Mouse (Mus musculus): ENCODE data around the gene Ehd2. TPM values are rescaled to one million over a fixed set of nuclear protein-coding genes. Genes with fewer than 3 reads are reported as not detected.

The Ehd2 gene
- polyA plus RNA-seq, 1 experiment from 2014 or later = 6.9 TPM

GRCm38 (mm10) chr7:16002171-16002570 lies 34.8 kb upstream of the Ehd2 start:
- H3K4me2 ChIP-seq = no peak overlapping the region
- WGBS = 80% methylated on average over 5 of the region's 5 CpGs
- H3K27ac ChIP-seq (replicated peaks) = no peak overlapping the region
- H3K9me3 ChIP-seq = no peaks in the 10 kb centered on the region
- H3K36me3 ChIP-seq = no peaks in the 10 kb centered on the region
- H3K27me3 ChIP-seq = no peaks in the 10 kb centered on the region
- no peak overlapping the region for H3K9ac ChIP-seq
- no peak for ATAC-seq (ENCODE audit: low FRiP score, low read depth)
- no peaks in the 10 kb centered on the region; the same call in 1 of the 2 replicates for H3K4me1 ChIP-seq (replicated peaks)
- H3K4me3 ChIP-seq = no peak overlapping the region

DNA sequence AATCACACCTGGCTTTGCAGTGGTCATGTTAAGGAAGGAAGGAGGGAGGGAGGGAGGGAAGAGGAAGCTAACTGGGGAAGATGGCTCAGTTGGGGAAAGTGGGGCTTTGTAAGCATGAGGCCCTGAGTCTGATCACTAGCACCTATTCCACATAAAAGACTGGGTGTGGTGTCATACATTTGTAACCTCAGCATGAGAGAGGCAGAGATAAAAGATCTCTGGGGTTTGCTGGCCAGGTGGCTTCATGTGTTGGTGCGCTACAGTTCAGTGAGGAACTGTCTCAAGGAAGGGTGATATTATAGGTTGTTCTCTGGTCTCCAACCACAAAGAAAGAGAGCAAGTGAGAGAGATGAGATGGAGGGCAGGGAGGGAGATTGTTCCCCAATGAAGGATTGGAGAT lies 34.3 kb upstream of the Ehd2 start:
- no peaks in the 10 kb centered on the region; the same call in 1 of the 2 replicates for H3K4me1 ChIP-seq (replicated peaks)
- no peak overlapping the region for H3K27ac ChIP-seq (replicated peaks)
- no peak overlapping the region for H3K4me3 ChIP-seq
- WGBS = 100% methylated on average over 1 of the region's 1 CpGs
- peaks cover 3% of the 10 kb centered on the region; the same call in 1 of the 2 replicates for H3K36me3 ChIP-seq
- H3K9ac ChIP-seq = no peak overlapping the region
- H3K27me3 ChIP-seq = no peaks in the 10 kb centered on the region
- H3K9me3 ChIP-seq = no peaks in the 10 kb centered on the region
- ATAC-seq (ENCODE audit: low FRiP score, low read depth) = no peak
- H3K4me2 ChIP-seq = no peak overlapping the region

DNA sequence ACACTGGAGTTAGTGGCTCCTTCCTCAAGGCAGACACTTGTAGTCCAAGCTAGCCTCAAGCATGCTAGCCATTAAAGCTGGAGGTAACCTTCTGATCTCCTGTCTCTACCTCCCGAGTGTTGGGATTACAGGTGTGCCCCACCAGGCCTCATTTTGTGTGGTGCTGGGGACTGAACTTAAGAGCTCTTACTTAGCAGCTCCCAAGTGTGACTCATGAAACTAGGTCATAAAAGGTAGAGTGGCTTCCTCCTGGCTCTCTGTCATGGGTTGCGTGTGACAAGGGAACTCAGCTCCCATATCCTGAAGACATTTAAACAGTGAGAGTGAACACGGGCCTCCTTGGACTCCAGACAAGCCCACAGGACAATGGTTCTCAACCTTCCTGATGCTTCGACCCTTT lies 26.4 kb upstream of the Ehd2 start:
- no peak for ATAC-seq (ENCODE audit: low FRiP score, low read depth)
- 94% methylated on average over 4 of the region's 4 CpGs for WGBS
- Histone ChIP-seq H3K4me3 (no peak overlapping the region), H3K4me1 (replicated peaks) (no peaks in the 10 kb centered on the region), H3K36me3 (peaks cover 52% of the 10 kb centered on the region), H3K27me3 (no peaks in the 10 kb centered on the region), H3K4me2 (no peak overlapping the region), H3K9ac (no peak overlapping the region), H3K9me3 (no peaks in the 10 kb centered on the region), H3K27ac (replicated peaks) (no peak overlapping the region)

- Histone ChIP-seq H3K4me3 (no peak overlapping the region), H3K36me3 (peaks cover 58% of the 10 kb centered on the region), H3K4me2 (no peak overlapping the region), H3K9ac (no peak overlapping the region), H3K4me1 (replicated peaks) (no peaks in the 10 kb centered on the region), H3K27ac (replicated peaks) (no peak overlapping the region), H3K9me3 (no peaks in the 10 kb centered on the region), H3K27me3 (no peaks in the 10 kb centered on the region)
- WGBS = 92% methylated on average over 3 of the region's 3 CpGs
- no peak for ATAC-seq (ENCODE audit: low FRiP score, low read depth)
Observed at GRCm38 (mm10) chr7:15993152-15993551, 25.8 kb upstream of the Ehd2 start.

DNA sequence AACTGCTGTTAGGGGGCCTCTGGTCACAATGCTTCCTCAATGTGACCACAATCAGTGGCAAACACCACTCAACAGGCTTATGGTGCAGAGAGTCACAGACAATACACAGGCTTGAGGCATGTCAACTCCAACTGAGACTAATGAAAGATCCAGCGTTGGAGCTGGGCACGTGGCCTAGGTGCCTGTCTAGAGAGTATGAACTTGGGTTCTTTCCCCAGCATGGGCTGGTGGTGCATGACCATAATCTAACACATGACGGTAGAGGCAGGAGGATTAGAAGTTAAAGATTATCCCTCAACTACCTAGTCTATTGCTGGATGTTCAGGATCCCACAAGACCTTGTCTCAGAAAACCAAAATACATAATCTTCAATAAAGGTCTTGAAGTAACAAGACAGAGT lies 24.4 kb upstream of the Ehd2 start:
- Histone ChIP-seq H3K4me2 (no peak overlapping the region), H3K9me3 (no peaks in the 10 kb centered on the region), H3K36me3 (peaks cover 70% of the 10 kb centered on the region), H3K4me3 (no peak overlapping the region), H3K27me3 (no peaks in the 10 kb centered on the region), H3K9ac (no peak overlapping the region), H3K4me1 (replicated peaks) (no peaks in the 10 kb centered on the region), H3K27ac (replicated peaks) (no peak overlapping the region)
- WGBS = 90% methylated on average over 3 of the region's 3 CpGs
- ATAC-seq (ENCODE audit: low FRiP score, low read depth) = no peak

DNA sequence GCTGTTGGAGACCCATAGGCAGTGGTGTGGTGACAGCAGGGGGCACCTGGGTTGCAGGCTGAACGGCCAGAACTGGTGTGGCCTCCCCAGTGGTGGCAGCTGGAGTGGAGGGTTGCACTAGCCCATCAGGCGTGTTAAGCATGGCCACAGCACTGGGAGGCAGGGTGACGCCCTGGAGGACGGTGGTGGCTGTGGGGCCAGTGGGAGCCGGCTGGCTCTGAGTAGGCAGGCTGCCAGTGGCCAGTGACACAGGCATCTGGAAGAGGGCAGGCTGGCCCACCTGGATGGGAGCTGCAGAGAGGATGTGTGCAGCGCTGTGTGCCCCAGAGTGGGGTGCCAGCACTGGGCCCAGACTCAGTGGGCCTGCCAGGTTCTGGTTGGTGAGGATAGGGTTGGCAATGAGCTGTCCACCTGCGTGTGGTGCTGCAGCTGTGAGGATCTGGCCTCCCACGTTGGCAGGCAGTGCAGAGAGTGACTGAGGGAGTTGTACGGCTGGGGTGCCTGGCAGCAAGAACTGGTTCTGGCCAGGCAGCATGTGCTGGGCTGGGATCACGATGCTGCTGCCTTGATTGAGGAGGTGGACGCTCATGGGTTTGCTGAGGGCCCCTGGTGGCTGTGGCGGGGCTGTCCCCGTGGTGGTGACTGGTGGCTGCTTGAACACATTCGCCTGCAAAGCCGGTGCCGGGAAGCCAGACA lies 20.4 kb upstream of the Ehd2 start:
- ATAC-seq (ENCODE audit: low FRiP score, low read depth) = peak; percentile 16; the same call in 1 of the 2 replicates
- Histone ChIP-seq H3K9ac (no peak overlapping the region), H3K36me3 (peaks cover 42% of the 10 kb centered on the region), H3K4me3 (no peak overlapping the region), H3K4me1 (replicated peaks) (no peaks in the 10 kb centered on the region), H3K27ac (replicated peaks) (no peak overlapping the region), H3K27me3 (no peaks in the 10 kb centered on the region), H3K9me3 (no peaks in the 10 kb centered on the region), H3K4me2 (no peak overlapping the region)
- 98% methylated on average over 16 of the region's 16 CpGs for WGBS

DNA sequence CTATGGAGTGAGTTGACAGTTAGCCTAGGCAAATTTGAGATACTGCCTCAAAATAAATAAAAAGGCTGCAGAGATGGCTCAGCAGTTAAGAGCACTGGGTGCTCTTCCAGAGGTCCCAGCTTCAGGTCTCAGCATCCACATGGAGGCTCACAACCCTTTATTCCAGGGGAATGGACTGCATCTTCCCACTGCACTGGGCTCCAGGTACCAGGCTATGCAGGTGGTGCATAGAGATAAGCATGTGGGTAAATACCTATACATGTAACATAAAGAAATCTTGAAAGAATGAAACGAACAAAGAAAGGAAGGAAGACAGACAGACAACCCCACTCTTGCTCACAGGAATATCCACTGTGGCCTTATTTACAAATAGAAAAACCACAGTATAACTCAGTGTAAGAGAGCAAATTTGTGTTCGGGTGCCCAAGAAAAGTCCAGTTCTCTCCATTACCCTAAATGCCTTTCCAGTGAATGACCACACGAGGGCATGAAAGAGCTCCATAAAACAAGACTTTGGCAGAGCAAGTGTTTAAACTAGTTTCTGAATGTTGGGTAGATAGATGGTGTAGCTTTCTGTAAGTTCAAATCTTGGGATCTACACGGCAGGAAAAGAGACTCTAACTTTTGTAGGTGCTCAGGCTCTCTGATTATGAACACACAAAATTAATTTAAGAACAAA lies 15.5 kb upstream of the Ehd2 start:
- H3K27ac ChIP-seq (replicated peaks) = no peak overlapping the region
- H3K36me3 ChIP-seq = peaks cover 17% of the 10 kb centered on the region
- no peak overlapping the region for H3K4me3 ChIP-seq
- H3K4me1 ChIP-seq (replicated peaks) = no peaks in the 10 kb centered on the region
- H3K4me2 ChIP-seq = no peak overlapping the region
- no peak for ATAC-seq (ENCODE audit: low FRiP score, low read depth)
- H3K9ac ChIP-seq = no peak overlapping the region
- H3K9me3 ChIP-seq = no peaks in the 10 kb centered on the region
- H3K27me3 ChIP-seq = no peaks in the 10 kb centered on the region
- 42% methylated on average over 4 of the region's 4 CpGs for WGBS

DNA sequence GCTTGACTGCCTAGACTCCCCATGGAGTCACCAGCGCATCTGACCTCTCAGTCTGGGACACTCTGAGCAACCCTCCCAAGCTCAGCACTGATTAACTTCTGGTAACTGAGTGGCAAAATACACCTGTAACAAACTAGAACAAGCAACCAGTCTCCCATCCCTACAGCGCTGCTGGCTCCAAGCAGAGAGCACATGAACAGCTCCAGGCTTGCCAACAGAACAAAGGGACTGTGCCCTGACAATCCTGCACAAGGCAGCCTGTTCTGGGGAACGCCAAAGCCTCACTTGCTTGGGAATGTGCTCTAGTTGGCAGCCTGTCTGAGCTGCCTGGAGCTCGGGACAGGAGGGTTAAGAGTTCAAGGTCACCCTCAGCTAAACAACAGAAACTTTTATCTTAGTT lies 14.2 kb upstream of the Ehd2 start:
- H3K9me3 ChIP-seq = no peaks in the 10 kb centered on the region
- no peak overlapping the region for H3K4me2 ChIP-seq
- no peak overlapping the region for H3K27ac ChIP-seq (replicated peaks)
- H3K4me1 ChIP-seq (replicated peaks) = no peaks in the 10 kb centered on the region
- no peak overlapping the region for H3K9ac ChIP-seq
- ATAC-seq (ENCODE audit: low FRiP score, low read depth) = no peak
- H3K36me3 ChIP-seq = peaks cover 17% of the 10 kb centered on the region
- 85% methylated on average over 4 of the region's 4 CpGs for WGBS
- H3K4me3 ChIP-seq = no peak overlapping the region
- H3K27me3 ChIP-seq = no peaks in the 10 kb centered on the region

DNA sequence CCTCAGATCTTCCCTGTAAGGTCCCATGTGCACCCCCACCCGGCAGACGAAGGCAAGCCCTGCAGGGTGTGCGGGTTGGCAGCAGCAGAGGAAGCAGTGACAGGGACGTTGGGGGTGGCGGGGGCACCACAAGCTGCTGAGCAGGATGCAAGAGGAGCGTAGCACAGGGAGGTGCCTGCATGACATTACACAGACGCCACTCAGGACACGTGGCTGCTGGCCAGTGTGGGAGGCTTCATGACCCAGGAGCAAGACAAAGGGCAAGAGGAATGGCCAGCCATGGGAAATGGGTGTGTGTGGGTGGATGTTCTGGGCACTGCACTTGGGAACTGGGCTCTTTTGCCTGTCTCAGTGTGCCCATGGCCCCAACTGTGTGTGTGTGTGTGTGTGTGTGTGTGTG lies 12.9 kb upstream of the Ehd2 start:
- ATAC-seq (ENCODE audit: low FRiP score, low read depth) = peak; percentile 31; the same call in 1 of the 2 replicates
- Histone ChIP-seq H3K4me3 (no peak overlapping the region), H3K9ac (no peak overlapping the region), H3K4me1 (replicated peaks) (no peaks in the 10 kb centered on the region), H3K4me2 (no peak overlapping the region), H3K27me3 (no peaks in the 10 kb centered on the region), H3K9me3 (no peaks in the 10 kb centered on the region), H3K27ac (replicated peaks) (no peak overlapping the region), H3K36me3 (peaks cover 17% of the 10 kb centered on the region; the same call in 1 of the 2 replicates)
- WGBS = 85% methylated on average over 8 of the region's 8 CpGs

DNA sequence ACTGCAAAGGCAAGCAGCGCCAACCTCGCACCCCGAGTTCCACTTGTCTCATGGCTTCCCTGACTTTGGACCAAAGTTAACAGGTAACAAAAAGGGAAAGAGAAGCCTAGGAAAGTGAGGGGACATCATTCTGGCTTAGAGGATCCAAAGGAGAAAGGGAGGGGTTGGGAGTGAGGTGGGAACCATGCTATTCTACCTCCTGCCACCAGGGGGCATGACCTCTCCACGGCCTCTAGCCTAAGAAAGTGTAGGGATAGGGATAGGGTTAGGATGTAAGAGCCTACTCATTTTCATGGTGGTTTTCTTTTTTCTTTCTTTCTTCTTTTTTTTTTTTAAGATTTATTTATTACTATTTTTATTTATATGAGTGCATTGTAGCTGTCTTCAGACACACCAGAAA lies 8.5 kb upstream of the Ehd2 start:
- Histone ChIP-seq H3K4me3 (no peak overlapping the region), H3K27me3 (no peaks in the 10 kb centered on the region), H3K36me3 (peaks cover 51% of the 10 kb centered on the region), H3K4me2 (no peak overlapping the region), H3K9ac (no peak overlapping the region), H3K4me1 (replicated peaks) (no peaks in the 10 kb centered on the region), H3K9me3 (no peaks in the 10 kb centered on the region), H3K27ac (replicated peaks) (no peak overlapping the region)
- ATAC-seq (ENCODE audit: low FRiP score, low read depth) = no peak
- WGBS = 78% methylated on average over 4 of the region's 4 CpGs

- no peak overlapping the region for H3K27ac ChIP-seq (replicated peaks)
- no peak overlapping the region for H3K4me3 ChIP-seq
- no peaks in the 10 kb centered on the region for H3K27me3 ChIP-seq
- ATAC-seq (ENCODE audit: low FRiP score, low read depth) = peak; percentile 15; the same call in 1 of the 2 replicates
- H3K4me1 ChIP-seq (replicated peaks) = no peaks in the 10 kb centered on the region
- no peak overlapping the region for H3K4me2 ChIP-seq
- H3K9me3 ChIP-seq = no peaks in the 10 kb centered on the region
- no peak overlapping the region for H3K9ac ChIP-seq
- peaks cover 51% of the 10 kb centered on the region for H3K36me3 ChIP-seq
- 94% methylated on average over 10 of the region's 10 CpGs for WGBS
Observed at GRCm38 (mm10) chr7:15975451-15975850, 8.1 kb upstream of the Ehd2 start.

- H3K9me3 ChIP-seq = no peaks in the 10 kb centered on the region
- H3K27me3 ChIP-seq = no peaks in the 10 kb centered on the region
- 57% methylated on average over 5 of the region's 5 CpGs for WGBS
- no peak overlapping the region for H3K9ac ChIP-seq
- no peak overlapping the region for H3K27ac ChIP-seq (replicated peaks)
- peaks cover 55% of the 10 kb centered on the region for H3K36me3 ChIP-seq
- no peak for ATAC-seq (ENCODE audit: low FRiP score, low read depth)
- H3K4me3 ChIP-seq = no peak overlapping the region
- no peak overlapping the region for H3K4me2 ChIP-seq
- H3K4me1 ChIP-seq (replicated peaks) = no peaks in the 10 kb centered on the region
Observed at GRCm38 (mm10) chr7:15974712-15975111, 7.3 kb upstream of the Ehd2 start.

All from hindbrain, embryonic 15.5 days (tissue).